Mouse (Mus musculus) lung, adult 2 months (tissue): ENCODE measurements around the gene Hoxb6.

ENCODE experiments used
- CTCF ChIP-seq: fragments of 200-500 bp; IDR thresholded peaks from 2 replicates; pipeline ENCODE4 v1.5.1; 2011; ENCODE audit warnings: mild to moderate bottlenecking, low read length, control low read depth; ENCODE audit not compliant: insufficient read depth
- POLR2A ChIP-seq: fragments of 200-500 bp; IDR thresholded peaks from 2 replicates; pipeline ENCODE4 v1.6.1; 2011; ENCODE audit warnings: low read depth, mild to moderate bottlenecking, control low read depth, low read length, borderline replicate concordance; ENCODE audit errors: extremely low read depth

- TF ChIP-seq POLR2A (no peak), CTCF (no peak)
These were observed 21.2 kb upstream of the Hoxb6 start, which contains the start of gene Hoxb9 for GRCm38 (mm10) chr11:96270996-96271540.
